Mouse (Mus musculus): ENCODE data around the gene Pard3b.

Gene Pard3b

GRCm38 (mm10) chr1:62518621-62519213, 880.1 kb downstream of the Pard3b start:
- no peak for DNase-seq

GRCm38 (mm10) chr1:62521368-62521767, 882.7 kb downstream of the Pard3b start:
- no peak for DNase-seq

GRCm38 (mm10) chr1:62522761-62523160, 884.1 kb downstream of the Pard3b start:
- no peak for DNase-seq

- no peak for DNase-seq
These were observed 889.2 kb downstream of the Pard3b start for GRCm38 (mm10) chr1:62527788-62528187.

- DNase-seq = no peak
These were observed 891.3 kb downstream of the Pard3b start for GRCm38 (mm10) chr1:62529941-62530340.

- no peak for DNase-seq
These were observed 894.0 kb downstream of the Pard3b start for GRCm38 (mm10) chr1:62532426-62533126.

- no peak for DNase-seq
These were observed 910.3 kb downstream of the Pard3b start for GRCm38 (mm10) chr1:62548953-62549352.

- no peak for DNase-seq
These were observed 911.9 kb downstream of the Pard3b start for GRCm38 (mm10) chr1:62550546-62550945.

GRCm38 (mm10) chr1:62551516-62551915, 912.9 kb downstream of the Pard3b start:
- no peak for DNase-seq

GRCm38 (mm10) chr1:62555838-62556237, 917.2 kb downstream of the Pard3b start:
- DNase-seq = no peak

GRCm38 (mm10) chr1:62562987-62563386, 924.4 kb downstream of the Pard3b start:
- DNase-seq = no peak

- DNase-seq = no peak
These were observed 925.9 kb downstream of the Pard3b start for GRCm38 (mm10) chr1:62564245-62565119.

- no peak for DNase-seq
These were observed 926.6 kb downstream of the Pard3b start for GRCm38 (mm10) chr1:62565120-62565809.

GRCm38 (mm10) chr1:62566596-62566995, 928.0 kb downstream of the Pard3b start:
- no peak for DNase-seq

- no peak for DNase-seq
These were observed 938.4 kb downstream of the Pard3b start for GRCm38 (mm10) chr1:62576939-62577590.

GRCm38 (mm10) chr1:62579024-62579765, 940.6 kb downstream of the Pard3b start:
- no peak for DNase-seq

GRCm38 (mm10) chr1:62580314-62580935, 941.8 kb downstream of the Pard3b start:
- DNase-seq = no peak

- DNase-seq = no peak
These were observed 943.9 kb downstream of the Pard3b start for GRCm38 (mm10) chr1:62582476-62582875.

GRCm38 (mm10) chr1:62587536-62587935, 948.9 kb downstream of the Pard3b start:
- DNase-seq = no peak

GRCm38 (mm10) chr1:62591296-62592031, 952.8 kb downstream of the Pard3b start:
- no peak for DNase-seq

- no peak for DNase-seq
These were observed 956.8 kb downstream of the Pard3b start for GRCm38 (mm10) chr1:62595401-62595800.
